Mouse (Mus musculus) lung, postnatal 0 days (tissue): ENCODE measurements around the gene Mcur1.

Experiments
- CTCF ChIP-seq: IDR thresholded peaks from 2 replicates; pipeline ENCODE4 v1.5.1; 2016; ENCODE audit warnings: antibody characterized with exemption, mild to moderate bottlenecking
- EP300 ChIP-seq: IDR thresholded peaks from 2 replicates; pipeline ENCODE4 v1.6.1; 2016; ENCODE audit warnings: antibody characterized with exemption, mild to moderate bottlenecking, control low read depth

DNA sequence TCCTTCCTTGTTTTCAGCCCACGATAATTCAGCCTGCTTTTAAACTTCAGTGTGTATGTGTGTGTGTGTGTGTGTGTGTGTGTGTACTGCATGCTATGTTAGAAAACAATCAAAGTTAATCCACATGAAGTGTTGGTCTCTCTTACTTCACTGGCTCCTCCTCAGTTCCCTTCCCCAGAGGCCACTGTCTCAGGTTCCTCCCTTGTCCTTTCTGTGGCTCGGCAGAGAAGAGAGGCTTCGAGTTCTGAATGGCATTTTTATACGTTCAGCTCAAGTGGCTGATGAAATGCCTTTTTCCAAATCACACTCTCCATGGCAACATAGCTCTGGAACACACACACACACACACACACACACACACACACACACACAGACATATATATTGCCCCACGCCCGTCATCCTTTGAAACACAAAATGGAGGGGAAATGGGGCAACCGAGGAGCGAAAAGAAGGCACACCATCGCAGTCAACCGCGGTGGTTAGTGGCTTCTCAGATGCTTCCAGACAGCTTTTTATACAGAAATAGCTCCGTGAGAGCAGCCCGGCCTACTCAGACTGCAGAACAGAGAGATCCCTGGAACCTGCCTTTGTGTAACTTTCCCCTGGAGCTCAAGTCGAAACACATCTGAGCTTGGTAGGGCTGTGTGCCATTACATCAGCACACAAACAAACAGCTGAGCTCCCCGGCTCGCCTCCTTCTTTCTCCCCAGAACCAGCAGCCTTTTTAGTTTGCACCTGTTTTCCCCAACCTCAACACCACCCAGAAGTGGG is 34.4 kb downstream of the Mcur1 start:
- TF ChIP-seq CTCF (no peak), EP300 (no peak)
